Mouse (Mus musculus) left cerebral cortex, adult 18-20 months (tissue): ENCODE results near the gene Sema4b. TPM values are rescaled to one million over a fixed set of nuclear protein-coding genes. Genes with fewer than 3 reads are reported as not detected.
A peak's percentile ranks its signal among the peaks of the same experiment; 100 is the strongest.

Experiments used
- DNase-seq, 2 experiments: peaks; one replicate each; pipeline ENCODE4 v3.0.0; 2021 to 2022; ENCODE audit warnings: low spot score in 2 of 2, mixed read lengths in 1 of 2
- total RNA-seq, 2 experiments: library from RNA; stranded (reverse); gene quantifications; 2 replicates each; pipeline ENCODE4 v1.2.3; 2021

The Sema4b gene
- total RNA-seq, 2 experiments from 2014 or later = 17.7 to 18.0 TPM

DNA sequence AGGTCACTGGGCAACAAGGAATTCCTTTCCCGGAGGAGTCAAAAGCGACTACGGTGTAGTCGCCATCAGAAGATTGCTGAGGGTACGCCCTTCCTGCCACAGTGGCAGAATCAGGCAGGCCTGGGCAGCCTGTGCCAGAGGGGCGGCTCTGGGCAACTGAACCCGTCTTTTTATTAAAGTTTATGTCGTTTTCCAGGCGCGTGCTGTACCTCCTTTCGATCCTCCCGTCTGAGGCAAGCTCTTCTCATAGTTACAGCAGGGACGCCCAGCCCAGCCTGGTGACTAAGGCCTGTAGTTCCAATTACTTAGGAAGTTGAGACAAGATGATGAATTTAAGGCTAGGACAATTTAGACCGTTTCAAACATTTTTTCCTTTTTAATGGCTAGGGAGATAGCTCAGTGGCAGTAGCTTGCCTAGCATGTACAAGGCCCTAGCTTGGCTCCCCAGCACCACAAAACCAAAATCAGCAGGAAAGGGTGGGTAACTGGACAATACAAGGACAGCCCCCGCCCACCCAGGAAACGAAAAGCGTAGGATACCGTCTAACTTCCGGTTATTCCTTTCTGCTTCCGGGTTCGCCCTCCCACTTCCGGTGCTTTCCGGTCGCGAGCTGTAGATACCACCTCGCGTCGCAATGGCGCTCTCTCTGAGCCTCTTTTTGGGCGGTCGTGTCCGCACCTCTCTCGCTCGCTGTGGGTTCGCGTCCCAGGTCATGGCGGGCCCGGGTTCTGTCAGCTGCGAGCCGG lies 74.2 kb downstream of the Sema4b start, which contains the start of gene Ngrn:
Gene Ngrn, plus strand, starts transcription at position 591 of the 747 bp plus-strand sequence.
- peak; percentile 87 to 88 for DNase-seq

GRCm38 (mm10) chr7:80261372-80261990 lies 74.8 kb downstream of the Sema4b start:
- DNase-seq = peak in 1 of 2 experiments; percentile 7

DNA sequence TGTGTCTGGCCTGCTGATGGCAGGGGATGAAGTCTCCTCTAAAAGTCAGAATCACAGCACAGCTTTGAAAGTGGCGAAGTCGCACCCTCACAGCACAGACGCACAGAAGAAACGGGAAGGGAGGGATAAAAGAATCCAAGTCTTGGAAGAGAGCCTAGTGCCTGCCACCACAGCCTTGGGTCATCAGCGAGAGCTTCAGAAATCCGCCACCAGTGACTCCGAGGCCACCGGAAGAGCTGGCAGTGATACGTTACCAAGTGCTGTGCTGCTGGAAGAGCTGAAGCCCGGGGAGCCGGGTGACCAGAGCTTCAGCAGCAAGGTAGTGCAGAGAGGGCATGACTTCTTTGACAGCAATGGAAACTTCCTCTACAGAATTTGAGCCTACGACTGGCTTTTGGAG lies 78.0 kb downstream of the Sema4b start:
- no peak for DNase-seq

- no peak for DNase-seq
These were observed 81.1 kb downstream of the Sema4b start for GRCm38 (mm10) chr7:80267764-80268163.

GRCm38 (mm10) chr7:80268897-80269750 lies 82.5 kb downstream of the Sema4b start, which contains the start of gene Vps33b:
TSS of gene Vps33b (plus strand) at chr7:80269649.
- DNase-seq = peak; percentile 96 to 99

- DNase-seq = no peak
These were observed 83.2 kb downstream of the Sema4b start for GRCm38 (mm10) chr7:80269751-80270255.

DNA sequence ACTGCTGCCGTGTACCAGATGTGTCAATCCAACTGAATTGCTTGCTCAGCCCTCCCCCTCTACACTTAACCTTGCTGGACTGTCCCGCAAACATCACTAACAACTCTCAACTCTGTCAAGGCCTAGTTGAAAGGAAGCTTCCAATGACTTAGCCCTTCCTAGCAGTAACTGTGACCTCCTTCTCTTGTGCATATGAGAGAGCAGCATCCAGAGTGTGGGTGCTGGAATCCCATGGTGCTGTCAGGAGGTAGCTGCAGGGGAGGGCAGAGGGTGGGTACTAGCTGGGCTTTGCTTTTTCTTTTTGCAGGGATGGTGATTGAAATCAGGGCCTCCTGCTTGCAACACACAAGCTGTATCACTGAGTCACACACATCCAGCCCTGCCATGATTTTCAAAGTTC lies 86.8 kb downstream of the Sema4b start:
- no peak for DNase-seq

Other genes starting within 250 kb of the Sema4b start
- gene Zfp710, start 162.0 kb upstream of the Sema4b start, total RNA-seq = 10 to 100 TPM; 19.4 to 22.1 TPM
- gene Idh2, start 71.4 kb upstream of the Sema4b start, total RNA-seq = 10 to 100 TPM; 51.5 to 63.4 TPM
- 10 to 100 TPM; 20.4 to 24.3 TPM for gene Cib1, start 46.0 kb downstream of the Sema4b start, total RNA-seq
- 1 to 10 TPM; 5.3 to 6.4 TPM for gene Gdpgp1, start 46.0 kb downstream of the Sema4b start, total RNA-seq
- gene Ttll13, start 59.5 kb downstream of the Sema4b start, total RNA-seq = 1 to 10 TPM; 1.9 to 3.0 TPM
- 10 to 100 TPM; 41.8 to 47.0 TPM for gene Ngrn, start 74.4 kb downstream of the Sema4b start, total RNA-seq
- gene Vps33b, start 82.8 kb downstream of the Sema4b start, total RNA-seq = 10 to 100 TPM; 18.8 to 21.6 TPM
- gene Prc1, start 107.6 kb downstream of the Sema4b start, total RNA-seq = under 1 TPM; 0.75 to 0.93 TPM
- gene Rccd1, start 137.6 kb downstream of the Sema4b start, total RNA-seq = 10 to 100 TPM; 13.1 to 14.5 TPM
- gene Unc45a, start 154.2 kb downstream of the Sema4b start, total RNA-seq = 10 to 100 TPM; 38.0 to 40.4 TPM
- 10 to 100 TPM; 49.7 to 54.5 TPM for gene Hddc3, start 156.3 kb downstream of the Sema4b start, total RNA-seq
- gene Man2a2, start 184.5 kb downstream of the Sema4b start, total RNA-seq = 100 to 1,000 TPM; 147 to 153 TPM
- 1 to 10 TPM; 4.5 to 5.8 TPM for gene Fes, start 201.1 kb downstream of the Sema4b start, total RNA-seq
- 10 to 100 TPM; 37.1 to 39.9 TPM for gene Furin, start 218.6 kb downstream of the Sema4b start, total RNA-seq